Mouse (Mus musculus) heart, adult 11 months (tissue): ENCODE measurements around the gene Smtnl1.

Experiments used
- DNase-seq: peaks from one replicate; pipeline ENCODE4 v3.0.0; 2022

Gene Smtnl1

GRCm38 (mm10) chr2:84790418-84790817 lies 32.0 kb downstream of the Smtnl1 start:
- DNase-seq, result peak; percentile 95

- DNase-seq, result no peak
These were observed 34.1 kb downstream of the Smtnl1 start for GRCm38 (mm10) chr2:84788316-84788715.

- DNase-seq, result peak; percentile 97
These were observed 38.4 kb downstream of the Smtnl1 start for GRCm38 (mm10) chr2:84783840-84784566.

- no peak for DNase-seq
These were observed 39.1 kb downstream of the Smtnl1 start for GRCm38 (mm10) chr2:84783315-84783714.

GRCm38 (mm10) chr2:84779210-84779609 lies 43.2 kb downstream of the Smtnl1 start:
- DNase-seq, result no peak

- no peak for DNase-seq
These were observed 44.7 kb downstream of the Smtnl1 start for GRCm38 (mm10) chr2:84777706-84778105.

GRCm38 (mm10) chr2:84775665-84776064 lies 46.8 kb downstream of the Smtnl1 start:
- DNase-seq, result peak; percentile 95

- DNase-seq, result no peak
These were observed 47.2 kb downstream of the Smtnl1 start, which contains the start of gene Serping1 for GRCm38 (mm10) chr2:84775241-84775640. Gene Serping1, minus strand, starts transcription at chr2:84775444.

GRCm38 (mm10) chr2:84774751-84775150 lies 47.7 kb downstream of the Smtnl1 start:
- peak; percentile 99 for DNase-seq

GRCm38 (mm10) chr2:84773195-84773594 lies 49.3 kb downstream of the Smtnl1 start:
- peak; percentile 94 for DNase-seq

GRCm38 (mm10) chr2:84772454-84772853 lies 50.0 kb downstream of the Smtnl1 start:
- no peak for DNase-seq

GRCm38 (mm10) chr2:84770501-84770900 lies 52.0 kb downstream of the Smtnl1 start:
- DNase-seq, result peak; percentile 98

GRCm38 (mm10) chr2:84762818-84763217 lies 59.6 kb downstream of the Smtnl1 start:
- DNase-seq, result no peak

GRCm38 (mm10) chr2:84762295-84762694 lies 60.2 kb downstream of the Smtnl1 start:
- no peak for DNase-seq

GRCm38 (mm10) chr2:84761840-84762239 lies 60.6 kb downstream of the Smtnl1 start:
- DNase-seq, result no peak

GRCm38 (mm10) chr2:84761309-84761708 lies 61.1 kb downstream of the Smtnl1 start:
- no peak for DNase-seq
